Comparison of ENCODE assay signal across 9 mouse cellular contexts in the genomic region with DNA sequence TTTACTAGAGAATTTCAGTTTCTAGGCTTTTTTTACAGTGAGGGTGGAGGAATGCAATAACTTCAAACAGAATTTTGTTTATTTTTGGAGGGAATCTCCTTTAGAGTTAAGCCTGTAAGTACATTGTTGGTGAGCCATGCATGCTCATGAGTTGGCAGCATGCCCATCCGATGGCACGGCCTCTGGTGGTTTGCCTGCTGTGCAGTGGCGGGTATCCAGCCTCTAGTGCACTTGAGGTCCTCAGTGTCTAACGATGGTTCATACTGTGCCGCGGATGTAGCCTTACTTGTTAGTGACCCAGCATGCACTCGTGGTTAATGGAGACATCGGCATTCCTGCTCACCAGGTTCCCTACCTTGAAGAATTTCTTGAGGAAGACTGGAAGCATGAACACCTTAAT. TPM values are rescaled to one million over a fixed set of nuclear protein-coding genes. Genes with fewer than 3 reads are reported as not detected.
DNase-seq lines count a peak whose midpoint lies in the region; ATAC-seq lines count a peak whose summit lies in the region.
"Had no signal": no experiment of that assay in that cellular context is flagged by ENCODE, and none has a peak within 500 bp of the region (broad histone marks: within the 10 kb centered on the region; RNA-seq: fewer than 3 reads in every experiment).

No protein-coding gene starts in this region.

- H3K4me3 ChIP-seq in midbrain, embryonic 13.5 days (replicated peaks): no peak overlapping the region
- no peak overlapping the region for H3K4me3 ChIP-seq in midbrain, embryonic 11.5 days (ENCODE audit: low read depth, low read length)
- no peak overlapping the region for H3K4me3 ChIP-seq in forebrain, embryonic 16.5 days (replicated peaks; ENCODE audit: low read length)
- H3K4me3 ChIP-seq: liver, embryonic 15.5 days had no signal

- WGBS in midbrain, embryonic 13.5 days: 77% methylated on average over 8 of the region's 8 CpGs
- WGBS in midbrain, embryonic 11.5 days: 93% methylated on average over 8 of the region's 8 CpGs
- WGBS in forebrain, embryonic 16.5 days: 30% methylated on average over 8 of the region's 8 CpGs

- H3K27ac ChIP-seq in midbrain, embryonic 13.5 days: no peak overlapping the region
- no peak overlapping the region for H3K27ac ChIP-seq in midbrain, embryonic 11.5 days (ENCODE audit: low read depth, low read length)
- no peak overlapping the region for H3K27ac ChIP-seq in forebrain, embryonic 16.5 days (ENCODE audit: low read length)
- H3K27ac ChIP-seq: liver, embryonic 15.5 days had no signal

- peak; percentile 50; the same call in 1 of the 2 replicates for ATAC-seq in midbrain, embryonic 13.5 days
- ATAC-seq in midbrain, embryonic 11.5 days (ENCODE audit: low FRiP score): no peak
- peak; percentile 57; the same call in 1 of the 2 replicates for ATAC-seq in forebrain, embryonic 16.5 days

- H3K27me3 ChIP-seq in midbrain, embryonic 13.5 days: no peaks in the 10 kb centered on the region
- no peaks in the 10 kb centered on the region for H3K27me3 ChIP-seq in midbrain, embryonic 11.5 days (ENCODE audit: control insufficient read depth, insufficient read depth, low read length)
- H3K27me3 ChIP-seq in forebrain, embryonic 16.5 days (replicated peaks; ENCODE audit: control insufficient read depth, insufficient read depth, low read length): no peaks in the 10 kb centered on the region
- H3K27me3 ChIP-seq: liver, embryonic 15.5 days had no signal

- no peaks in the 10 kb centered on the region for H3K4me1 ChIP-seq in midbrain, embryonic 13.5 days (replicated peaks)
- H3K4me1 ChIP-seq in midbrain, embryonic 11.5 days (ENCODE audit: control insufficient read depth, insufficient read depth, low read length): no peaks in the 10 kb centered on the region
- H3K4me1 ChIP-seq in forebrain, embryonic 16.5 days (replicated peaks; ENCODE audit: control insufficient read depth, insufficient read depth, low read length): peaks cover 3% of the 10 kb centered on the region
- H3K4me1 ChIP-seq: liver, embryonic 15.5 days had no signal

- H3K36me3 ChIP-seq in midbrain, embryonic 13.5 days: peaks cover 47% of the 10 kb centered on the region
- peaks cover 14% of the 10 kb centered on the region for H3K36me3 ChIP-seq in midbrain, embryonic 11.5 days (ENCODE audit: control insufficient read depth, insufficient read depth, low read length)
- H3K36me3 ChIP-seq in forebrain, embryonic 16.5 days (ENCODE audit: control insufficient read depth, insufficient read depth): peaks cover 16% of the 10 kb centered on the region

- no peak overlapping the region for H3K4me2 ChIP-seq in midbrain, embryonic 13.5 days (replicated peaks)
- no peak overlapping the region for H3K4me2 ChIP-seq in midbrain, embryonic 11.5 days
- H3K4me2 ChIP-seq in forebrain, embryonic 16.5 days (ENCODE audit: low read length): no peak overlapping the region
- H3K4me2 ChIP-seq: liver, embryonic 15.5 days had no signal

- peak; percentile 49 for DNase-seq in adrenal gland, postnatal 14 days
- DNase-seq in adrenal gland, postnatal 4 days (ENCODE audit: low spot score in 2 of 2): no peak
- DNase-seq in midbrain, embryonic 11.5 days (ENCODE audit: low spot score, missing footprints): no peak
- DNase-seq in lung, postnatal 10 days: peak; percentile 38
- DNase-seq in gastrocnemius, postnatal 4 days (ENCODE audit: low spot score in 2 of 2): no peak
- no peak for DNase-seq in B cell, adult 2 months

- no peak overlapping the region for H3K9ac ChIP-seq in midbrain, embryonic 13.5 days (replicated peaks)
- H3K9ac ChIP-seq in midbrain, embryonic 11.5 days (ENCODE audit: low read length): no peak overlapping the region
- H3K9ac ChIP-seq in forebrain, embryonic 16.5 days (replicated peaks; ENCODE audit: low read depth, low read length): no peak overlapping the region
- H3K9ac ChIP-seq: liver, embryonic 15.5 days had no signal

- no peaks in the 10 kb centered on the region for H3K9me3 ChIP-seq in midbrain, embryonic 13.5 days
- H3K9me3 ChIP-seq in midbrain, embryonic 11.5 days (ENCODE audit: control insufficient read depth, low read length): no peaks in the 10 kb centered on the region
- no peaks in the 10 kb centered on the region for H3K9me3 ChIP-seq in forebrain, embryonic 16.5 days (ENCODE audit: control insufficient read depth, low read length)
- H3K9me3 ChIP-seq: liver, embryonic 15.5 days had no signal

RNA-seq across cellular contexts. Expression of a gene that starts 39.6 kb away (rescaled TPM):
- total RNA-seq in adrenal gland, postnatal 14 days (2021): 18.7 and 20.3 TPM in 2 replicates
- total RNA-seq in adrenal gland, postnatal 4 days (2021): 10 to 100 TPM; 24.3 to 28.9 TPM
- polyA plus RNA-seq in midbrain, embryonic 13.5 days (2015; fragmentation: Nextera tagmentation; extraction: Ambion mirVana): 29.7 and 33.2 TPM in 2 replicates
- polyA plus RNA-seq in midbrain, embryonic 11.5 days (2014; fragmentation: Nextera tagmentation; extraction: Ambion mirVana): 53.4 and 59.2 TPM in 2 replicates
- polyA plus RNA-seq in forebrain, embryonic 16.5 days (2015; fragmentation: Nextera tagmentation; extraction: Ambion mirVana): 26.0 and 30.3 TPM in 2 replicates
- 10 to 100 TPM; 17.7 to 18.3 TPM for total RNA-seq in gastrocnemius, postnatal 4 days (2021)

Comparison
In these comparisons a context has a peak if more than half of its experiments do, and no peak if none do; other contexts are left out.
1. DNase-seq: peak in adrenal gland, postnatal 14 days (single experiment) and lung, postnatal 10 days (single experiment); none in adrenal gland, postnatal 4 days (0 of 2), midbrain, embryonic 11.5 days (single experiment), gastrocnemius, postnatal 4 days (0 of 2) and B cell, adult 2 months (0 of 2).